Mouse (Mus musculus) lung, postnatal 0 days (tissue): ENCODE results near the gene Lpar5. TPM values are rescaled to one million over a fixed set of nuclear protein-coding genes. Genes with fewer than 3 reads are reported as not detected.

Source experiments
- ATAC-seq: fragments of 200-750 bp; cut with Nextera tagmentation; 2 replicates; pipeline ENCODE4 v1.8.0; 2017; ENCODE audit warnings: moderate library complexity
- DNase-seq: peaks from one replicate; pipeline ENCODE4 v3.0.0-alpha.2; 2016; ENCODE audit warnings: low spot score
- H3K27ac ChIP-seq: fragments of 300-500 bp; sonication (generic); 2 replicates; pipeline ENCODE4 v1.5.1; 2014; ENCODE audit warnings: antibody characterized with exemption, mild to moderate bottlenecking, low read length, mixed read lengths
- H3K27me3 ChIP-seq: fragments of 300-500 bp; sonication (generic); replicated peaks from 2 replicates; pipeline ENCODE4 v1.6.1; 2014; ENCODE audit warnings: low read length, mixed read lengths; ENCODE audit not compliant: insufficient read depth
- H3K36me3 ChIP-seq: fragments of 300-500 bp; sonication (generic); 2 replicates; pipeline ENCODE4 v1.6.1; 2014; ENCODE audit warnings: low read length, mixed read lengths; ENCODE audit not compliant: insufficient read depth
- H3K4me1 ChIP-seq: fragments of 300-500 bp; sonication (generic); 2 replicates; pipeline ENCODE4 v1.6.1; 2014; ENCODE audit warnings: antibody characterized with exemption, low read depth, low read length, mixed read lengths; ENCODE audit not compliant: insufficient read depth
- H3K4me2 ChIP-seq: fragments of 300-500 bp; sonication (generic); replicated peaks from 2 replicates; pipeline ENCODE4 v1.6.1; 2014; ENCODE audit warnings: low read depth, mild to moderate bottlenecking, low read length, moderate library complexity, mixed read lengths
- H3K4me3 ChIP-seq: fragments of 300-500 bp; sonication (generic); 2 replicates; pipeline ENCODE4 v1.5.1; 2014; ENCODE audit warnings: low read depth, low read length
- H3K9ac ChIP-seq: fragments of 300-500 bp; sonication (generic); replicated peaks from 2 replicates; pipeline ENCODE4 v1.6.1; 2014; ENCODE audit warnings: low read depth, mild to moderate bottlenecking
- H3K9me3 ChIP-seq: fragments of 300-500 bp; sonication (generic); 2 replicates; pipeline ENCODE4 v1.6.1; 2016; ENCODE audit warnings: low read length, mixed read lengths
- CTCF ChIP-seq: IDR thresholded peaks from 2 replicates; pipeline ENCODE4 v1.5.1; 2016; ENCODE audit warnings: antibody characterized with exemption, mild to moderate bottlenecking
- EP300 ChIP-seq: IDR thresholded peaks from 2 replicates; pipeline ENCODE4 v1.6.1; 2016; ENCODE audit warnings: antibody characterized with exemption, mild to moderate bottlenecking, control low read depth
- WGBS: fragments of 180-500 bp; shearing (Covaris S2); extraction: QIAGEN DNeasy Blood & Tissue Kit; methylation state at CpG from one replicate; pipeline ENCODE4 v1.1.7; 2014; 5-methylcytosine and 5-hydroxymethylcytosine counted together
- microRNA-seq: library from miRNA; unstranded; fragments of <30 nt; microRNA quantifications from one replicate; pipeline ENCODE4, GENCODE M21; 2016
- polyA plus RNA-seq: library from polyadenylated mRNA; unstranded; fragments of >200 nt; fragmentation: Nextera tagmentation; extraction: Ambion mirVana; gene quantifications from 2 replicates; pipeline ENCODE4 v1.2.1, GENCODE M21; 2015

Lpar5 gene
- polyA plus RNA-seq, 1 experiment from 2014 or later = 0.44 TPM

DNA sequence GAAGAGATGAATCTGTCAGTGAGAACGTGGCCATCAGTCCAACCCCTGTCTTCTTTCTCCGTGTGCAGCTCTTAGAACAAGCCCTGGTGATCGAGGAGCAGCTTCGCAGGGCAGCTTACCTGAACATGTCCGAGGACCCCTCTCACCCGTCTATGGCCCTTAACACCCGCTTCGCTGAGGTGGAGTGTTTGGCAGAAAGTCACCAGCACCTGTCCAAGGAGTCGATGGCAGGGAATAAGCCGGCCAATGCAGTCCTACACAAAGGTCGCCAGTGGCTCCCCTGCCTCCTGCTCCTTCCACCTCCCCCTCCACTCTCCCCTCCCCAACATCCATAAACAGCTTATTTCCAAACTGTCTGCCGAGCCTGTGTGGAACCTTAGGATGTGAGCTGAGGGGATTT is 61.0 kb downstream of the Lpar5 start:
- ATAC-seq (no peak), DNase-seq (no peak)
- no peak overlapping the region for H3K9ac ChIP-seq
- no peak overlapping the region for H3K4me2 ChIP-seq
- 88% methylated on average over 12 of the region's 12 CpGs for WGBS
- H3K27ac ChIP-seq = no peak overlapping the region
- peaks cover 2% of the 10 kb centered on the region; the same call in 1 of the 2 replicates for H3K4me1 ChIP-seq
- no peak for TF ChIP-seq EP300
- no peak overlapping the region for H3K4me3 ChIP-seq
- peaks cover 31% of the 10 kb centered on the region for H3K36me3 ChIP-seq
- H3K27me3 ChIP-seq = no peaks in the 10 kb centered on the region
- H3K9me3 ChIP-seq = no peaks in the 10 kb centered on the region

DNA sequence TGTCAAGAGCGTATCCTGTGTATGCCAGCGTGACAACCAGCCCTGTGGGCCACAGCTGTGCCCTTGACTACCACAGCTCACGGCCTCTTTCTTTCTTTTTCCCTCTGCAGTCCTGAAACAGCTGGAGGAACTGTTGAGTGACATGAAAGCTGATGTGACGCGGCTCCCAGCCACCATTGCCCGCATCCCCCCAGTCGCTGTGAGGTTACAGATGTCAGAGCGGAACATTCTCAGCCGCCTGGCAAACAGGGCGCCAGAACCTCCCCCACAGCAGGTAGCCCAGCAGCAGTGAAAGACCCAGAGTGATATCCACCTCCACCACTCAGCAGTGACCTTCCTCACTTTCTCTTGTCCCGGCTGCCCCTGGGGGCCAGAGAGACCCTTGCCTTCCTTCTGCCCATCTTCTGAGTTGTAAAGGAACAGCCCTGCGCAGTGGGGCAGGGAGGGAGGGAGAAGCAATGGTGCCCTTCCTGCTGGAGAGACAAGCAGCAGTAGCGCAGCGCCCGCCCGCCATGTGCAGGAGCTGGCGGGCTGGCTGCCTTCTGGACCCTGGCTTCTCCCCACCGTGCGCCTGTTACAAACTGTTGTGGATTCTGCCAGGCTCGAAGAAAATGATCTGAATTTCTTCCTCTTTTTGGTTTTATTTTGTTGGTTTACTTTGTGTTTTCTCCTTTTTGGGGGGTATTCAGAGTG is 62.1 kb downstream of the Lpar5 start:
- ATAC-seq = no peak
- H3K36me3 ChIP-seq = peaks cover 22% of the 10 kb centered on the region
- no peaks in the 10 kb centered on the region for H3K9me3 ChIP-seq

DNA sequence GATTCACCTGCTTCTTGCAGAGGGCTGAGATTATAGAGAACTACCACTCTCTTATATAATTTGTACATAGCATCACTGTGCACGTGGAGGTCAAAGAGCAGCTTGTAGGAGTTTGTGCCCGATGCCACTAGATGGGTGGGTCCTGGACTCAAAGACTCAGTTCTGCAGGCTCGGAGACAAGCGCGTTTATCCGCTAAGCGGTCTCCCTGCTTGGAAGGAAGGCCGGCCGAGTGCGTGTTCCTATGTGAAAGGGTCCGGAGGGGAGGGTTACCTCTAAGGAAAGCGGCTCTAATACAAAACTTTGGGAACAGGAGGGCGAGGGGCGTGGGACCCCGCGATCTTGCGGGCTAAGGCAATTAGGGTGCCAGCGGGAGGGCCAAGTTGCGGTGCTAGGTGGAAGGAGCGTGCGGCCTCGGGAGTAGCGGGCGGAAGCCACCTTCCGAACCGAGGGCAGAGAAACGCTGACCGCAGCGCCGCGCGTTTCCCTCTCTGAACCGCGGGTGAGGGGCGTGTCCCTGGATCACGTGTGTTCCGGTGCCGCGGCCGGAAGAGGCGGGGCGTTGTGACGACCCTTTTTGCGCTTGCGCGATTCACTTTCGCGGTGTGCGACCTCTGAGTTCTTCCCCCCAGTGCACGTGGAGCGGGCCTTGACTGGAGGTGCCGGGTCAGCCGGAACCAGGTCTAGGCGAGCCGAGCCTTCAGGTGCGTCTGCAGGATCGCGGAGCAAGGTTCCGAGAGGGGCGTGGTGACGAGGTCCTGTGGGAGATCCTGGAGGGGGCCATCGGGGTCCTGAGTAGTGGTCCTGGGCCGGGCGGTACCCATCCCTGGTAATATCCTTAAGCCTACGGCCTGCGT is 63.8 kb downstream of the Lpar5 start, which contains the start of gene Nop2:
Gene Nop2 (plus strand): TSS at position 608 of the 855 bp plus-strand sequence.
- Histone ChIP-seq H3K27ac (peak within 1 kb of the TSS; percentile 68), H3K36me3 (peaks cover 25% of the 10 kb centered on the region), H3K9ac (peak within 1 kb of the TSS; percentile 69), H3K4me3 (peak within 1 kb of the TSS; percentile 78), H3K9me3 (no peaks in the 10 kb centered on the region), H3K27me3 (no peaks in the 10 kb centered on the region), H3K4me2 (peak within 1 kb of the TSS; percentile 91), H3K4me1 (peaks cover 2% of the 10 kb centered on the region; the same call in 1 of the 2 replicates)
- TF ChIP-seq EP300 = 0 out of 2 replicates have a peak, but pooled peaks have one; percentile 19
- TF ChIP-seq CTCF = no peak
- peak; percentile 97 for ATAC-seq
- peak; percentile 97 for DNase-seq
- under 1% methylated on average over 53 of the region's 66 CpGs for WGBS

More for the DNA sequence above, 62.1 kb downstream of the Lpar5 start:
- no peak for DNase-seq
- no peak overlapping the region for H3K4me3 ChIP-seq
- 86% methylated on average over 19 of the region's 20 CpGs for WGBS
- H3K4me1 ChIP-seq = peaks cover 2% of the 10 kb centered on the region; the same call in 1 of the 2 replicates
- TF ChIP-seq EP300 (no peak), CTCF (no peak)
- no peak overlapping the region for H3K27ac ChIP-seq
- H3K27me3 ChIP-seq = no peaks in the 10 kb centered on the region
- no peak overlapping the region for H3K9ac ChIP-seq
- no peak overlapping the region for H3K4me2 ChIP-seq

Small RNAs within 50 kb of the gene (microRNA-seq; reads per million reads assigned to microRNA genes)
- not detected for gene Mir7045

Other genes with a start within 250 kb of the Lpar5 start
- gene Usp5, start 238.4 kb upstream of the Lpar5 start, polyA plus RNA-seq = 53.6 and 54.3 TPM in 2 replicates
- gene Cdca3, start 238.4 kb upstream of the Lpar5 start, polyA plus RNA-seq = 8.2 and 11.8 TPM in 2 replicates
- 0.24 and 0.26 TPM in 2 replicates for gene Gnb3, start 227.6 kb upstream of the Lpar5 start, polyA plus RNA-seq
- 8.4 and 9.3 TPM in 2 replicates for gene P3h3, start 210.2 kb upstream of the Lpar5 start, polyA plus RNA-seq
- gene Gpr162, start 203.9 kb upstream of the Lpar5 start, polyA plus RNA-seq = 0.20 and 0.26 TPM in 2 replicates
- gene Cd4, start 179.7 kb upstream of the Lpar5 start, polyA plus RNA-seq = 0.07 and 0.10 TPM in 2 replicates
- gene Lag3, start 156.2 kb upstream of the Lpar5 start, polyA plus RNA-seq = 2.3 TPM in 2 replicates
- 533 and 563 TPM in 2 replicates for gene Ptms, start 147.8 kb upstream of the Lpar5 start, polyA plus RNA-seq
- gene Mlf2, start 136.5 kb upstream of the Lpar5 start, polyA plus RNA-seq = 289 and 300 TPM in 2 replicates
- gene Cops7a, start 102.4 kb upstream of the Lpar5 start, polyA plus RNA-seq = 112 and 118 TPM in 2 replicates
- gene Pianp, start 71.2 kb upstream of the Lpar5 start, polyA plus RNA-seq = 0.29 and 0.35 TPM in 2 replicates
- gene Zfp384, start 58.8 kb upstream of the Lpar5 start, polyA plus RNA-seq = 8.6 and 9.9 TPM in 2 replicates
- gene Ing4, start 28.2 kb upstream of the Lpar5 start, polyA plus RNA-seq = 100 and 104 TPM in 2 replicates
- 4.1 and 4.4 TPM in 2 replicates for gene Acrbp, start 18.2 kb upstream of the Lpar5 start, polyA plus RNA-seq
- gene Chd4, start 28.1 kb downstream of the Lpar5 start, polyA plus RNA-seq = 53.5 and 59.8 TPM in 2 replicates
- 16.9 and 17.7 TPM in 2 replicates for gene Nop2, start 64.0 kb downstream of the Lpar5 start, polyA plus RNA-seq
- 7.1 and 8.3 TPM in 2 replicates for gene Iffo1, start 77.3 kb downstream of the Lpar5 start, polyA plus RNA-seq
- 381 and 429 TPM in 2 replicates for gene Gapdh, start 98.5 kb downstream of the Lpar5 start, polyA plus RNA-seq
- 5.9 and 7.9 TPM in 2 replicates for gene Ncapd2, start 123.8 kb downstream of the Lpar5 start, polyA plus RNA-seq
- gene Mrpl51, start 123.9 kb downstream of the Lpar5 start, polyA plus RNA-seq = 151 and 154 TPM in 2 replicates
- gene Vamp1, start 147.6 kb downstream of the Lpar5 start, polyA plus RNA-seq = 3.0 and 3.5 TPM in 2 replicates
- gene Tapbpl, start 163.9 kb downstream of the Lpar5 start, polyA plus RNA-seq = 14.2 and 16.9 TPM in 2 replicates
- gene Cd27, start 169.1 kb downstream of the Lpar5 start, polyA plus RNA-seq = 2.4 and 3.0 TPM in 2 replicates
- not detected in 2 replicates for gene Tuba3a, start 218.1 kb downstream of the Lpar5 start, polyA plus RNA-seq
- gene Ltbr, start 246.0 kb downstream of the Lpar5 start, polyA plus RNA-seq = 96.7 and 100 TPM in 2 replicates